Mouse (Mus musculus): ENCODE measurements at regions not wholly inside any gene's neighbourhood (a gene's known extent, or its start where the extent isn't known, plus 50 kb on each side); places are given as distances from the start of the nearest gene placed in this dataset.

- no peak for TF ChIP-seq CTCF (IDR thresholded peaks at IDR 0.05)
- no peak overlapping the region for H3K4me3 ChIP-seq
- no peak overlapping the region for H3K27ac ChIP-seq
- intact Hi-C loops (cut with DNase I), result no loop called here
- no peak for DNase-seq
These were observed 216.2 kb downstream of the Foxa2 start for GRCm38 (mm10) chr2:147830551-147830950.

GRCm38 (mm10) chr2:147816951-147817350 is 229.8 kb downstream of the Foxa2 start:
- no peak overlapping the region for H3K4me3 ChIP-seq
- no peak for TF ChIP-seq CTCF (IDR thresholded peaks at IDR 0.05)
- intact Hi-C loops (cut with DNase I), result no loop called here
- DNase-seq, result no peak
- H3K27ac ChIP-seq, result no peak overlapping the region

- TF ChIP-seq CTCF (IDR thresholded peaks at IDR 0.05), result no peak
- intact Hi-C loops (cut with DNase I), result no loop called here
- H3K27ac ChIP-seq, result no peak overlapping the region
- DNase-seq, result no peak
- no peak overlapping the region for H3K4me3 ChIP-seq
These were observed 232.5 kb downstream of the Foxa2 start for GRCm38 (mm10) chr2:147814231-147814630.

- no peak overlapping the region for H3K4me3 ChIP-seq
- TF ChIP-seq CTCF (IDR thresholded peaks at IDR 0.05), result no peak
- intact Hi-C loops (cut with DNase I), result no loop called here
- no peak for DNase-seq
- H3K27ac ChIP-seq, result no peak overlapping the region
These were observed 233.3 kb downstream of the Foxa2 start for GRCm38 (mm10) chr2:147813516-147813915.

- Histone ChIP-seq H3K4me3 (no peak overlapping the region), H3K27ac (no peak overlapping the region)
- peak; percentile 59 for TF ChIP-seq CTCF (IDR thresholded peaks at IDR 0.05)
- intact Hi-C loops (cut with DNase I), result loop anchor here (10.0 kb wide), 1 partner anchor 947 kb away; the partner anchor contains the start of gene Cstl1
- DNase-seq, result no peak
These were observed 238.6 kb downstream of the Foxa2 start for GRCm38 (mm10) chr2:147808036-147808675.

- Histone ChIP-seq H3K4me3 (no peak overlapping the region), H3K27ac (no peak overlapping the region)
- DNase-seq, result no peak
- intact Hi-C loops (cut with DNase I), result loop anchor here (10.0 kb wide), 1 partner anchor 952 kb away; the partner anchor contains the start of gene Cstl1
- peak; percentile 39 for TF ChIP-seq CTCF (IDR thresholded peaks at IDR 0.05)
These were observed 243.7 kb downstream of the Foxa2 start for GRCm38 (mm10) chr2:147803102-147803501.

- no peak overlapping the region for H3K4me3 ChIP-seq
- DNase-seq, result no peak
- intact Hi-C loops (cut with DNase I), result no loop called here
- H3K27ac ChIP-seq, result no peak overlapping the region
- TF ChIP-seq CTCF (IDR thresholded peaks at IDR 0.05), result no peak
These were observed 255.3 kb downstream of the Foxa2 start for GRCm38 (mm10) chr2:147791434-147791833.

- Histone ChIP-seq H3K4me3 (no peak overlapping the region), H3K27ac (no peak overlapping the region)
- no peak for TF ChIP-seq CTCF (IDR thresholded peaks at IDR 0.05)
- DNase-seq, result no peak
- intact Hi-C loops (cut with DNase I), result no loop called here
These were observed 256.9 kb downstream of the Foxa2 start for GRCm38 (mm10) chr2:147789877-147790276.

GRCm38 (mm10) chr2:147789268-147789667 is 257.5 kb downstream of the Foxa2 start:
- DNase-seq, result peak; percentile 25
- Histone ChIP-seq H3K27ac (no peak overlapping the region), H3K4me3 (no peak overlapping the region)
- intact Hi-C loops (cut with DNase I), result no loop called here
- peak; percentile 56 for TF ChIP-seq CTCF (IDR thresholded peaks at IDR 0.05)

- no peak for TF ChIP-seq CTCF (IDR thresholded peaks at IDR 0.05)
- intact Hi-C loops (cut with DNase I), result no loop called here
- DNase-seq, result no peak
These were observed 258.8 kb downstream of the Foxa2 start for GRCm38 (mm10) chr2:147788001-147788400.

GRCm38 (mm10) chr2:147782496-147782895 is 264.3 kb downstream of the Foxa2 start:
- no peak for DNase-seq
- TF ChIP-seq CTCF (IDR thresholded peaks at IDR 0.05), result no peak
- Histone ChIP-seq H3K27ac (no peak overlapping the region), H3K4me3 (no peak overlapping the region)
- intact Hi-C loops (cut with DNase I), result no loop called here

More at GRCm38 (mm10) chr2:147788001-147788400, 258.8 kb downstream of the Foxa2 start:
- no peak overlapping the region for H3K27ac ChIP-seq
- no peak overlapping the region for H3K4me3 ChIP-seq

GRCm38 (mm10) chr2:147776316-147776715 is 270.5 kb downstream of the Foxa2 start:
- Histone ChIP-seq H3K27ac (no peak overlapping the region), H3K4me3 (no peak overlapping the region)
- intact Hi-C loops (cut with DNase I), result no loop called here
- DNase-seq, result no peak
- no peak for TF ChIP-seq CTCF (IDR thresholded peaks at IDR 0.05)

GRCm38 (mm10) chr2:147772579-147772978 is 274.2 kb downstream of the Foxa2 start:
- intact Hi-C loops (cut with DNase I), result no loop called here
- no peak for TF ChIP-seq CTCF (IDR thresholded peaks at IDR 0.05)
- H3K27ac ChIP-seq, result no peak overlapping the region
- H3K4me3 ChIP-seq, result no peak overlapping the region
- no peak for DNase-seq

- no peak for DNase-seq
- no peak for TF ChIP-seq CTCF (IDR thresholded peaks at IDR 0.05)
- H3K4me3 ChIP-seq, result no peak overlapping the region
- no peak overlapping the region for H3K27ac ChIP-seq
- intact Hi-C loops (cut with DNase I), result no loop called here
These were observed 293.7 kb downstream of the Foxa2 start for GRCm38 (mm10) chr2:147753089-147753488.
